Mouse (Mus musculus) midbrain, embryonic 12.5 days (tissue): ENCODE results near the gene Rnase2b. TPM values are rescaled to one million over a fixed set of nuclear protein-coding genes. Genes with fewer than 3 reads are reported as not detected.

ENCODE experiments used
- ATAC-seq: fragments of 200-750 bp; cut with Nextera tagmentation; 2 replicates; pipeline ENCODE4 v1.8.0; 2017; ENCODE audit warnings: low read depth, moderate TSS enrichment, moderate library complexity; ENCODE audit not compliant: low FRiP score
- H3K27ac ChIP-seq: fragments of 300-500 bp; sonication (generic); replicated peaks from 2 replicates; pipeline ENCODE4 v1.5.1; 2016; ENCODE audit warnings: mild to moderate bottlenecking
- H3K27me3 ChIP-seq: fragments of 300-500 bp; sonication (generic); 2 replicates; pipeline ENCODE4 v1.6.1; 2016; ENCODE audit warnings: mild to moderate bottlenecking
- H3K36me3 ChIP-seq: fragments of 300-500 bp; sonication (generic); 2 replicates; pipeline ENCODE4 v1.6.1; 2016
- H3K4me1 ChIP-seq: fragments of 300-500 bp; sonication (generic); 2 replicates; pipeline ENCODE4 v1.6.1; 2016
- H3K4me2 ChIP-seq: fragments of 300-500 bp; sonication (generic); replicated peaks from 2 replicates; pipeline ENCODE4 v1.6.1; 2016; ENCODE audit warnings: mild to moderate bottlenecking, moderate library complexity
- H3K4me3 ChIP-seq: fragments of 300-500 bp; sonication (generic); 2 replicates; pipeline ENCODE4 v1.5.1; 2016; ENCODE audit warnings: mild to moderate bottlenecking
- H3K9ac ChIP-seq: fragments of 300-500 bp; sonication (generic); replicated peaks from 2 replicates; pipeline ENCODE4 v1.6.1; 2016; ENCODE audit warnings: mild to moderate bottlenecking, moderate library complexity
- H3K9me3 ChIP-seq: fragments of 300-500 bp; sonication (generic); 2 replicates; pipeline ENCODE4 v1.6.1; 2016; ENCODE audit warnings: mild to moderate bottlenecking
- WGBS: fragments of 180-500 bp; shearing (Covaris S2); methylation state at CpG from one replicate; pipeline ENCODE4 v1.1.7; 2016; 5-methylcytosine and 5-hydroxymethylcytosine counted together
- polyA plus RNA-seq: library from polyadenylated mRNA; unstranded; fragments of >200 nt; fragmentation: Nextera tagmentation; extraction: Ambion mirVana; gene quantifications from 2 replicates; pipeline ENCODE4 v1.2.1, GENCODE M21; 2016

Rnase2b gene
- polyA plus RNA-seq, 1 experiment from 2014 or later = not detected

GRCm38 (mm10) chr14:51200466-51200865 lies 38.4 kb downstream of the Rnase2b start:
- Histone ChIP-seq H3K9ac (no peak overlapping the region), H3K27me3 (no peaks in the 10 kb centered on the region), H3K4me3 (no peak overlapping the region), H3K4me2 (no peak overlapping the region), H3K9me3 (no peaks in the 10 kb centered on the region), H3K4me1 (no peaks in the 10 kb centered on the region), H3K27ac (no peak overlapping the region), H3K36me3 (no peaks in the 10 kb centered on the region)
- no peak for ATAC-seq
- 95% methylated on average over 2 of the region's 2 CpGs for WGBS

- H3K27me3 ChIP-seq = no peaks in the 10 kb centered on the region
- no peaks in the 10 kb centered on the region for H3K9me3 ChIP-seq
- H3K36me3 ChIP-seq = no peaks in the 10 kb centered on the region
- H3K4me3 ChIP-seq = no peak within 1 kb of the TSS
- H3K27ac ChIP-seq = no peak within 1 kb of the TSS
- ATAC-seq = no peak
- no peak within 1 kb of the TSS for H3K4me2 ChIP-seq
- H3K4me1 ChIP-seq = no peaks in the 10 kb centered on the region
- WGBS = 89% methylated on average over 2 of the region's 2 CpGs
- no peak within 1 kb of the TSS for H3K9ac ChIP-seq
Observed at GRCm38 (mm10) chr14:51203115-51203514, 41.1 kb downstream of the Rnase2b start, which contains the start of gene Ear14. Gene Ear14 (plus strand): TSS chr14:51203391.

Other genes starting within 250 kb of the Rnase2b start
- gene Osgep, start 237.4 kb upstream of the Rnase2b start, polyA plus RNA-seq = 141 and 147 TPM in 2 replicates
- 321 and 333 TPM in 2 replicates for gene Apex1, start 237.3 kb upstream of the Rnase2b start, polyA plus RNA-seq
- 68.3 and 72.8 TPM in 2 replicates for gene Pip4p1, start 231.4 kb upstream of the Rnase2b start, polyA plus RNA-seq
- 50.0 and 50.1 TPM in 2 replicates for gene Pnp, start 231.2 kb upstream of the Rnase2b start, polyA plus RNA-seq
- gene Gm49342, start 217.7 kb upstream of the Rnase2b start, polyA plus RNA-seq = not detected in 2 replicates
- gene Pnp2, start 206.3 kb upstream of the Rnase2b start, polyA plus RNA-seq = 0.46 and 0.52 TPM in 2 replicates
- gene Rnase10, start 154.5 kb upstream of the Rnase2b start, polyA plus RNA-seq = not detected in 2 replicates
- gene Rnase9, start 120.4 kb upstream of the Rnase2b start, polyA plus RNA-seq = not detected in 2 replicates
- gene Rnase11, start 112.1 kb upstream of the Rnase2b start, polyA plus RNA-seq = not detected in 2 replicates
- not detected in 2 replicates for gene Rnase12, start 104.6 kb upstream of the Rnase2b start, polyA plus RNA-seq
- 0.03 TPM in 1 of 2 replicates, not detected in the other for gene Olfr750, start 87.8 kb upstream of the Rnase2b start, polyA plus RNA-seq
- 12.0 and 14.2 TPM in 2 replicates for gene Rnase4, start 71.2 kb upstream of the Rnase2b start, polyA plus RNA-seq
- 1.9 and 3.2 TPM in 2 replicates for gene Ang, start 71.1 kb upstream of the Rnase2b start, polyA plus RNA-seq
- not detected in 2 replicates for gene Eddm3b, start 47.8 kb upstream of the Rnase2b start, polyA plus RNA-seq
- gene Rnase6, start 38.4 kb upstream of the Rnase2b start, polyA plus RNA-seq = 0.43 and 0.50 TPM in 2 replicates
- gene Rnase1, start 15.5 kb upstream of the Rnase2b start, polyA plus RNA-seq = not detected in 2 replicates
- gene Ang2, start 36.9 kb downstream of the Rnase2b start, polyA plus RNA-seq = not detected in 2 replicates
- not detected in 2 replicates for gene Ear14, start 41.1 kb downstream of the Rnase2b start, polyA plus RNA-seq
- gene Rnase2a, start 93.9 kb downstream of the Rnase2b start, polyA plus RNA-seq = not detected in 2 replicates
- gene Gm7247, start 199.5 kb downstream of the Rnase2b start, polyA plus RNA-seq = not detected in 2 replicates
- not detected in 2 replicates for gene Vmn2r88, start 248.6 kb downstream of the Rnase2b start, polyA plus RNA-seq